Comparison of ENCODE assay signal across 19 mouse cellular contexts in genomic region chr13:83077085-83077484, GRCm38 (mm10).
"Had no signal": no experiment of that assay in that cellular context is flagged by ENCODE, and none has a peak within 500 bp of the region (broad histone marks: within the 10 kb centered on the region; RNA-seq: fewer than 3 reads in every experiment).

No protein-coding gene starts in this region.

- ATAC-seq: midbrain, embryonic 16.5 days had no signal

- H3K4me3 ChIP-seq: midbrain, embryonic 10.5 days; midbrain, embryonic 12.5 days; myocyte; neural tube, embryonic 13.5 days; neural tube, embryonic 15.5 days had no signal

- DNase-seq: lung, adult 18-20 months; lung, embryonic 14.5 days; lung, postnatal 10 days; lung, postnatal 4 days; midbrain, embryonic 14.5 days; retina, postnatal 1 day; right cerebral cortex, adult 18-20 months; right cerebral cortex, postnatal 25 days; right cerebral cortex, postnatal 4 days; spleen, adult 18-20 months; thymus, adult 2 months; thymus, postnatal 25 days; thymus, postnatal 4 days had no signal

- H3K27ac ChIP-seq: midbrain, embryonic 10.5 days; midbrain, embryonic 12.5 days; neural tube, embryonic 13.5 days; neural tube, embryonic 15.5 days had no signal
